Mouse (Mus musculus) liver, postnatal 0 days (tissue): ENCODE measurements around the gene Lemd1.

Experiments used
- CTCF ChIP-seq: sonication (generic); IDR thresholded peaks from 2 replicates; pipeline ENCODE4 v1.5.1; 2016; ENCODE audit warnings: antibody characterized with exemption, low read depth
- EP300 ChIP-seq: IDR thresholded peaks from 2 replicates; pipeline ENCODE4 v1.6.1; 2016; ENCODE audit warnings: antibody characterized with exemption, low read depth, mild to moderate bottlenecking

DNA sequence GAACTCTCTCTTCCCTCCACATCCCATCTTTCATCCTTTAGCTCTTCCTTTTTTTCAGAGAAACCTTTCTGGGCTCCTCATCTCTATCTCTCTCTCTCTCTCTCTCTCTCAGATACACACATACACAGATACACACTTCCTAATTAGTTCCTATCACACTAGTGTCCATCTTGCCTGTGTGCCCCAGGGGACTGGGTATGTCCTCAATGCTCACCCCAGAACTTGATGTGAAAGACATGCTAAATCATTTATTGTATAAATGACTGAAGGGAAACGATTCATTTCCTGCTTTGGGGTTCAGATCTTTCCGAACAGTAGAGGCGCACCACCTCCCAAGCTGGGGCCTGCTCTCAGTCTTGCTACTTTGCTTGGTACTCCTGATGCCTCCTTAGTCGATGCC is 2.0 kb upstream of the Lemd1 start:
- TF ChIP-seq CTCF, result no peak
- no peak for TF ChIP-seq EP300
